Mouse (Mus musculus): ENCODE data around the gene H2-DMb1.
A peak's percentile ranks its signal among the peaks of the same experiment; 100 is the strongest.

H2-DMb1 gene

DNA sequence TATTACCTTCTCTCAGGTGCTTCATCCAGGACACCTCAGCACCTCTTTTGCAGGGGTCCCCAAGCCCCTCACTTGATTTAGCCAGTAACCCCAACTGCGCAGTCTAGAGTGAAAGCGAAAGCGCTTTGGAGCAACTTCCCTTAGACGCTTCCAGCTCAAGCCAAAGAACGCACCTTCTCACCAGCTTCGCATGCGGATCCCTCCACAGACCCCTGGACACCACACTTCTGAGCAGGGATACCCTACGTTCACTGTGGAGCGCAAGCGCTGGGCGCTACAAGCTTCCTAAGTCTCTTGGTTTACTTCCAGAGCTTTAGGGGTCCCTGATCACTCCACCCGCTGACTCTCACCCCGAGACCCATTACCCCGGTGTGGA lies 34.0 kb downstream of the H2-DMb1 start:
- H3K4me1 ChIP-seq (replicated peaks; ENCODE audit: low read depth, low read length), result peaks cover 47% of the 10 kb centered on the region
- no peaks in the 10 kb centered on the region for H3K36me3 ChIP-seq (ENCODE audit: insufficient read depth, low read length)
- no peak for TF ChIP-seq POU5F1 (IDR thresholded peaks at IDR 0.05; ENCODE audit: borderline replicate concordance, low read length)
- no peak for TF ChIP-seq CTCF (conservative IDR thresholded peaks at IDR 0.05; ENCODE audit: low read length)
- no peak for TF ChIP-seq NANOG (IDR thresholded peaks at IDR 0.05; ENCODE audit: borderline replicate concordance, low read length)
- H3K27me3 ChIP-seq (ENCODE audit: insufficient read depth, low read length), result peaks cover 88% of the 10 kb centered on the region
- peak overlapping the region; percentile 79 for H3K4me3 ChIP-seq (replicated peaks; ENCODE audit: low read length)
- H3K9me3 ChIP-seq (ENCODE audit: low read length), result no peaks in the 10 kb centered on the region

DNA sequence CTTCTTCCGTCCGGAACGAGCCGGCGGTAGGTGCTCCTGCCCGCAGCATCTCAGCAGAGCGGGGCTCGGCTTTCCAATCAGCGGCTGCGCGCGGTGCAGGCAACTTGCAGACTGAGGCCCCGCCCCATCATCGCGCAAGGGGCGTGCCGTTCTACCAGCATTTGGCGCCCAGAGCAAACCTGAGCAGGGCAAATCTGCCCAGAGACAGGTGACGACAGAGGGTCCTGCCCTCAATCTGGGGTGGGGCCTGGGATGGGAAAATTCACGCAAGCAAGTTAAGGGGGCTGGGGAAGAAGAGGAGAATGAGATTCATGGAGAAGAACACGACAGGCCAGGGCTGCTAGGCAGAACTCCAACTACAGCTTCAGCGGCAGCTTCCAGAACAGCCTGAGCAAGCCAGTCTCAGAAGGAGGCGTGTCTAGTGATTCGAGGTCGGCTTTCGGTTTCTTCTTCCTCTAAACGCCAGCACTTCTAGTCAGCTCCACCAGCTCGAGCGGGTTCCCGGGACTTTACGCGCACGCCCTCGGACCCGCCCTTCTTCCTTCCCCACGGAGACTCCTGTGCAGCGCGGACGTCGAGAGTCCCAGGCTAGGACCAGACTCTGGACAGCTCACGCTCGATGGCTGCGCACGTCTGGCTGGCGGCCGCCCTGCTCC lies 34.5 kb downstream of the H2-DMb1 start, which contains the start of the genes Tap1 and Psmb9:
Gene Tap1, plus strand, starts transcription at position 293 of the 656 bp plus-strand sequence.
Gene Psmb9, minus strand, starts transcription at position 504 of the 656 bp plus-strand sequence.
- peaks cover 89% of the 10 kb centered on the region for H3K27me3 ChIP-seq (ENCODE audit: insufficient read depth, low read length)
- no peaks in the 10 kb centered on the region for H3K9me3 ChIP-seq (ENCODE audit: low read length)
- no peaks in the 10 kb centered on the region for H3K36me3 ChIP-seq (ENCODE audit: insufficient read depth, low read length)
- H3K4me1 ChIP-seq (replicated peaks; ENCODE audit: low read depth, low read length), result peaks cover 47% of the 10 kb centered on the region
- peak within 1 kb of the TSS; percentile 79 for H3K4me3 ChIP-seq (replicated peaks; ENCODE audit: low read length)
- no peak for TF ChIP-seq POU5F1 (IDR thresholded peaks at IDR 0.05; ENCODE audit: borderline replicate concordance, low read length)
- no peak for TF ChIP-seq CTCF (conservative IDR thresholded peaks at IDR 0.05; ENCODE audit: low read length)
- no peak for TF ChIP-seq NANOG (IDR thresholded peaks at IDR 0.05; ENCODE audit: borderline replicate concordance, low read length)

DNA sequence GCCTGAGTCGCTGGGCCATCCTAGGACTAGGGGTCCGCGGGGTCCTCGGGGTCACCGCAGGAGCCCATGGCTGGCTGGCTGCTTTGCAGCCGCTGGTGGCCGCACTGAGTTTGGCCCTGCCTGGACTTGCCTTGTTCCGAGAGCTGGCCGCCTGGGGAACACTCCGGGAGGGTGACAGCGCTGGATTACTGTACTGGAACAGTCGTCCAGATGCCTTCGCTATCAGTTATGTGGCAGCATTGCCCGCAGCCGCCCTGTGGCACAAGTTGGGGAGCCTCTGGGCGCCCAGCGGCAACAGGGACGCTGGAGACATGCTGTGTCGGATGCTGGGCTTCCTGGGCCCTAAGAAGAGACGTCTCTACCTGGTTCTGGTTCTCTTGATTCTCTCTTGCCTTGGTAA lies 35.1 kb downstream of the H2-DMb1 start:
- peak overlapping the region; percentile 79 for H3K4me3 ChIP-seq (replicated peaks; ENCODE audit: low read length)
- H3K27me3 ChIP-seq (ENCODE audit: insufficient read depth, low read length), result peaks cover 94% of the 10 kb centered on the region
- TF ChIP-seq CTCF (conservative IDR thresholded peaks at IDR 0.05; ENCODE audit: low read length) (no peak), NANOG (IDR thresholded peaks at IDR 0.05; ENCODE audit: borderline replicate concordance, low read length) (no peak), POU5F1 (IDR thresholded peaks at IDR 0.05; ENCODE audit: borderline replicate concordance, low read length) (no peak)
- no peaks in the 10 kb centered on the region for H3K36me3 ChIP-seq (ENCODE audit: insufficient read depth, low read length)
- no peaks in the 10 kb centered on the region for H3K9me3 ChIP-seq (ENCODE audit: low read length)
- peaks cover 53% of the 10 kb centered on the region for H3K4me1 ChIP-seq (replicated peaks; ENCODE audit: low read depth, low read length)

DNA sequence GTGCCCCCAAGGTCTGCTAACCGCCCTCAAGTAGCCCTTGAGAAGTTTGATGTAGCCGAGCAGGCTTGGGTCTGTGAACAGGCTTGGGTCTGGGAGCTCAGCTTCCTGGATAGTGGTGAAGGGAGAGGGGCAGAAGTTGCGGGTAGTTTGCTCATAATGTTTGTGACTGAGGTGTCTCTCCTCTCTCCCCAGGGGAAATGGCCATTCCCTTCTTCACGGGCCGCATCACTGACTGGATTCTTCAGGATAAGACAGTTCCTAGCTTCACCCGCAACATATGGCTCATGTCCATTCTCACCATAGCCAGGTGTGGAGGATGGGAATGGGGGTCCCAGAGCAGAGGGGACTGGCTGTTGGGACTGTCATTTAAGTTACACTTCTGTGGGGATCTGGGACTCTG lies 36.1 kb downstream of the H2-DMb1 start:
- Histone ChIP-seq H3K27me3 (ENCODE audit: insufficient read depth, low read length) (peaks cover 93% of the 10 kb centered on the region), H3K4me3 (replicated peaks; ENCODE audit: low read length) (no peak overlapping the region), H3K36me3 (ENCODE audit: insufficient read depth, low read length) (no peaks in the 10 kb centered on the region), H3K4me1 (replicated peaks; ENCODE audit: low read depth, low read length) (peaks cover 50% of the 10 kb centered on the region), H3K9me3 (ENCODE audit: low read length) (no peaks in the 10 kb centered on the region)
- no peak for TF ChIP-seq POU5F1 (IDR thresholded peaks at IDR 0.05; ENCODE audit: borderline replicate concordance, low read length)
- TF ChIP-seq NANOG (IDR thresholded peaks at IDR 0.05; ENCODE audit: borderline replicate concordance, low read length), result no peak

GRCm38 (mm10) chr17:34192852-34193251 lies 40.0 kb downstream of the H2-DMb1 start:
- Histone ChIP-seq H3K4me1 (replicated peaks; ENCODE audit: low read depth, low read length) (peaks cover 52% of the 10 kb centered on the region), H3K9me3 (ENCODE audit: low read length) (no peaks in the 10 kb centered on the region), H3K36me3 (ENCODE audit: insufficient read depth, low read length) (no peaks in the 10 kb centered on the region), H3K4me3 (replicated peaks; ENCODE audit: low read length) (no peak overlapping the region), H3K27me3 (ENCODE audit: insufficient read depth, low read length) (peaks cover 91% of the 10 kb centered on the region)
- no peak for TF ChIP-seq NANOG (IDR thresholded peaks at IDR 0.05; ENCODE audit: borderline replicate concordance, low read length)
- no peak for TF ChIP-seq POU5F1 (IDR thresholded peaks at IDR 0.05; ENCODE audit: borderline replicate concordance, low read length)
- TF ChIP-seq CTCF (conservative IDR thresholded peaks at IDR 0.05; ENCODE audit: low read length), result no peak

GRCm38 (mm10) chr17:34193468-34193867 lies 40.6 kb downstream of the H2-DMb1 start:
- Histone ChIP-seq H3K4me3 (replicated peaks; ENCODE audit: low read length) (no peak overlapping the region), H3K9me3 (ENCODE audit: low read length) (peaks cover 2% of the 10 kb centered on the region; the same call in 1 of the 2 replicates), H3K36me3 (ENCODE audit: insufficient read depth, low read length) (no peaks in the 10 kb centered on the region), H3K4me1 (replicated peaks; ENCODE audit: low read depth, low read length) (peaks cover 53% of the 10 kb centered on the region), H3K27me3 (ENCODE audit: insufficient read depth, low read length) (peaks cover 91% of the 10 kb centered on the region)
- no peak for TF ChIP-seq POU5F1 (IDR thresholded peaks at IDR 0.05; ENCODE audit: borderline replicate concordance, low read length)
- no peak for TF ChIP-seq CTCF (conservative IDR thresholded peaks at IDR 0.05; ENCODE audit: low read length)
- no peak for TF ChIP-seq NANOG (IDR thresholded peaks at IDR 0.05; ENCODE audit: borderline replicate concordance, low read length)

GRCm38 (mm10) chr17:34194723-34195122 lies 41.9 kb downstream of the H2-DMb1 start:
- no peak overlapping the region for H3K4me3 ChIP-seq (replicated peaks; ENCODE audit: low read length)
- peaks cover 48% of the 10 kb centered on the region for H3K4me1 ChIP-seq (replicated peaks; ENCODE audit: low read depth, low read length)
- H3K27me3 ChIP-seq (ENCODE audit: insufficient read depth, low read length), result peaks cover 88% of the 10 kb centered on the region
- peaks cover 7% of the 10 kb centered on the region; the same call in 1 of the 2 replicates for H3K9me3 ChIP-seq (ENCODE audit: low read length)
- no peak for TF ChIP-seq NANOG (IDR thresholded peaks at IDR 0.05; ENCODE audit: borderline replicate concordance, low read length)
- no peaks in the 10 kb centered on the region for H3K36me3 ChIP-seq (ENCODE audit: insufficient read depth, low read length)

DNA sequence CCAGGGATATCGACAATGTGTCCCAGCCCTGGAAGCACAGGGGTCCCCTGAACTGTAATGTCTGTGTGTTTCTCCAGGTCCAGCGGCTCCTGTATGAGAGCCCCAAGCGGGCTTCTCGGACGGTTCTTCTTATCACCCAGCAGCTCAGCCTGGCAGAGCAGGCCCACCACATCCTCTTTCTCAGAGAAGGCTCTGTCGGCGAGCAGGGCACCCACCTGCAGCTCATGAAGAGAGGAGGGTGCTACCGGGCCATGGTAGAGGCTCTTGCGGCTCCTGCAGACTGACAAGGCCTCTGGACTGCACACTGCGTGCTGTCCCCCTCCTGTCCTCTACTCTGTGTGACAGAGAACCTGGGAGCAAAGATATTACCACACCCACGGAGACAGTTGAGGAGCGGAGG lies 43.6 kb downstream of the H2-DMb1 start:
- H3K4me3 ChIP-seq (replicated peaks; ENCODE audit: low read length), result no peak overlapping the region; the same call in 1 of the 2 replicates

More for the DNA sequence above, 43.6 kb downstream of the H2-DMb1 start:
- TF ChIP-seq CTCF (conservative IDR thresholded peaks at IDR 0.05; ENCODE audit: low read length) (no peak), NANOG (IDR thresholded peaks at IDR 0.05; ENCODE audit: borderline replicate concordance, low read length) (no peak), POU5F1 (IDR thresholded peaks at IDR 0.05; ENCODE audit: borderline replicate concordance, low read length) (no peak)
- H3K36me3 ChIP-seq (ENCODE audit: insufficient read depth, low read length), result no peaks in the 10 kb centered on the region
- peaks cover 14% of the 10 kb centered on the region; the same call in 1 of the 2 replicates for H3K9me3 ChIP-seq (ENCODE audit: low read length)
- peaks cover 84% of the 10 kb centered on the region for H3K27me3 ChIP-seq (ENCODE audit: insufficient read depth, low read length)
- H3K4me1 ChIP-seq (replicated peaks; ENCODE audit: low read depth, low read length), result peaks cover 38% of the 10 kb centered on the region
